Mouse (Mus musculus) liver, postnatal 0 days (tissue): ENCODE measurements at regions not wholly inside any gene's neighbourhood (a gene's known extent, or its start where the extent isn't known, plus 50 kb on each side); places are given as distances from the start of the nearest gene placed in this dataset.

Source experiments
- CTCF ChIP-seq: sonication (generic); IDR thresholded peaks from 2 replicates; pipeline ENCODE4 v1.5.1; 2016; ENCODE audit warnings: antibody characterized with exemption, low read depth
- EP300 ChIP-seq: IDR thresholded peaks from 2 replicates; pipeline ENCODE4 v1.6.1; 2016; ENCODE audit warnings: antibody characterized with exemption, low read depth, mild to moderate bottlenecking

GRCm38 (mm10) chr3:51089036-51089669 lies 135.1 kb upstream of the Noct start:
- TF ChIP-seq EP300 = no peak
- TF ChIP-seq CTCF = no peak
